Mouse (Mus musculus) ES-Bruce4 (cell line): ENCODE results near the gene Nmrk1. TPM values are rescaled to one million over a fixed set of nuclear protein-coding genes. Genes with fewer than 3 reads are reported as not detected.

ENCODE experiments used
- H3K27ac ChIP-seq: 2 replicates; pipeline ENCODE4 v1.5.1; 2012; ENCODE audit warnings: low read length, inconsistent platforms; ENCODE audit not compliant: insufficient read depth
- H3K27me3 ChIP-seq: 2 replicates; pipeline ENCODE4 v1.6.1; 2012; ENCODE audit warnings: mild to moderate bottlenecking, low read length, inconsistent platforms; ENCODE audit not compliant: control insufficient read depth, poor library complexity, insufficient read depth, severe bottlenecking
- H3K36me3 ChIP-seq: 2 replicates; pipeline ENCODE4 v1.6.1; 2012; ENCODE audit warnings: inconsistent platforms, mild to moderate bottlenecking, low read length, moderate library complexity; ENCODE audit not compliant: control insufficient read depth, poor library complexity, insufficient read depth, severe bottlenecking
- H3K4me1 ChIP-seq: one replicate; pipeline ENCODE4 v1.8.1; 2011; ENCODE audit warnings: low read length; ENCODE audit not compliant: control insufficient read depth, insufficient read depth
- H3K4me3 ChIP-seq: 2 replicates; pipeline ENCODE4 v1.5.1; 2011; ENCODE audit warnings: low read depth, mild to moderate bottlenecking, low read length
- H3K9ac ChIP-seq: 2 replicates; pipeline ENCODE4 v1.6.1; 2012; ENCODE audit warnings: low read depth, mild to moderate bottlenecking, inconsistent platforms; ENCODE audit not compliant: poor library complexity, severe bottlenecking
- H3K9me3 ChIP-seq: replicated peaks from 2 replicates; pipeline ENCODE4 v1.6.1; 2012; ENCODE audit warnings: mild to moderate bottlenecking, low read length, inconsistent platforms; ENCODE audit not compliant: control insufficient read depth, poor library complexity, insufficient read depth, severe bottlenecking
- CTCF ChIP-seq: IDR thresholded peaks from one replicate; pipeline ENCODE4 v1.8.1; 2011; ENCODE audit warnings: low read depth, low read length
- EP300 ChIP-seq: IDR thresholded peaks from 2 replicates; pipeline ENCODE4 v1.6.1; 2011; ENCODE audit warnings: low read depth, low read length; ENCODE audit not compliant: insufficient read depth
- POLR2A ChIP-seq: IDR thresholded peaks from one replicate; pipeline ENCODE4 v1.8.1; 2011; ENCODE audit warnings: low read length; ENCODE audit not compliant: insufficient read depth
- polyA plus RNA-seq: library from polyadenylated mRNA; stranded (reverse); fragments of >200 nt; gene quantifications from 2 replicates; pipeline ENCODE4 v1.2.4, GENCODE M21; 2011; ENCODE audit warnings: low read depth; ENCODE audit not compliant: missing spikeins, insufficient read depth, insufficient read length

Gene Nmrk1
- polyA plus RNA-seq, 1 experiment: 20.4 TPM

- Histone ChIP-seq H3K4me1 (peaks cover 2% of the 10 kb centered on the region), H3K9me3 (no peaks in the 10 kb centered on the region), H3K4me3 (no peak overlapping the region), H3K36me3 (0 out of 2 replicates have a peak, but pooled peaks cover 2% of the 10 kb centered on the region), H3K27me3 (no peaks in the 10 kb centered on the region), H3K9ac (no peak overlapping the region), H3K27ac (no peak overlapping the region)
- TF ChIP-seq CTCF (no peak), POLR2A (no peak), EP300 (no peak)
Observed at GRCm38 (mm10) chr19:18593722-18594121, 38.0 kb upstream of the Nmrk1 start.

- no peaks in the 10 kb centered on the region for H3K9me3 ChIP-seq
Observed at GRCm38 (mm10) chr19:18596876-18597275, 34.9 kb upstream of the Nmrk1 start.

GRCm38 (mm10) chr19:18597772-18598171 is 34.0 kb upstream of the Nmrk1 start:
- H3K9me3 ChIP-seq: no peaks in the 10 kb centered on the region
- no peaks in the 10 kb centered on the region for H3K27me3 ChIP-seq
- no peak overlapping the region for H3K27ac ChIP-seq
- H3K9ac ChIP-seq: no peak overlapping the region
- no peaks in the 10 kb centered on the region for H3K36me3 ChIP-seq
- no peak for TF ChIP-seq EP300
- no peak for TF ChIP-seq CTCF
- TF ChIP-seq POLR2A: no peak
- no peak overlapping the region for H3K4me3 ChIP-seq
- H3K4me1 ChIP-seq: peaks cover 3% of the 10 kb centered on the region

More at GRCm38 (mm10) chr19:18596876-18597275, 34.9 kb upstream of the Nmrk1 start:
- H3K9ac ChIP-seq: no peak overlapping the region
- 0 out of 2 replicates have a peak, but pooled peaks cover 1% of the 10 kb centered on the region for H3K36me3 ChIP-seq
- no peak overlapping the region for H3K4me3 ChIP-seq
- peaks cover 3% of the 10 kb centered on the region for H3K4me1 ChIP-seq
- H3K27me3 ChIP-seq: no peaks in the 10 kb centered on the region
- no peak for TF ChIP-seq POLR2A
- no peak for TF ChIP-seq EP300
- no peak for TF ChIP-seq CTCF
- no peak overlapping the region for H3K27ac ChIP-seq

- Histone ChIP-seq H3K9ac (no peak overlapping the region), H3K36me3 (no peaks in the 10 kb centered on the region), H3K4me1 (peaks cover 3% of the 10 kb centered on the region), H3K9me3 (no peaks in the 10 kb centered on the region), H3K27me3 (no peaks in the 10 kb centered on the region), H3K4me3 (no peak overlapping the region), H3K27ac (no peak overlapping the region)
- TF ChIP-seq EP300: no peak
- TF ChIP-seq CTCF: no peak
- TF ChIP-seq POLR2A: no peak
Observed at GRCm38 (mm10) chr19:18598265-18598926, 33.4 kb upstream of the Nmrk1 start.

GRCm38 (mm10) chr19:18599051-18599450 is 32.7 kb upstream of the Nmrk1 start:
- Histone ChIP-seq H3K27ac (no peak overlapping the region), H3K27me3 (no peaks in the 10 kb centered on the region), H3K4me1 (peaks cover 3% of the 10 kb centered on the region), H3K36me3 (no peaks in the 10 kb centered on the region), H3K4me3 (no peak overlapping the region), H3K9me3 (no peaks in the 10 kb centered on the region), H3K9ac (no peak overlapping the region)
- TF ChIP-seq EP300 (no peak), POLR2A (no peak), CTCF (no peak)

GRCm38 (mm10) chr19:18599650-18600049 is 32.1 kb upstream of the Nmrk1 start:
- Histone ChIP-seq H3K9me3 (no peaks in the 10 kb centered on the region), H3K4me3 (no peak overlapping the region), H3K9ac (no peak overlapping the region), H3K27ac (no peak overlapping the region), H3K4me1 (peaks cover 3% of the 10 kb centered on the region), H3K27me3 (no peaks in the 10 kb centered on the region), H3K36me3 (no peaks in the 10 kb centered on the region)
- TF ChIP-seq POLR2A (no peak), CTCF (no peak), EP300 (no peak)
